Comparison of ENCODE assay signal across 8 mouse cellular contexts in the genomic region with DNA sequence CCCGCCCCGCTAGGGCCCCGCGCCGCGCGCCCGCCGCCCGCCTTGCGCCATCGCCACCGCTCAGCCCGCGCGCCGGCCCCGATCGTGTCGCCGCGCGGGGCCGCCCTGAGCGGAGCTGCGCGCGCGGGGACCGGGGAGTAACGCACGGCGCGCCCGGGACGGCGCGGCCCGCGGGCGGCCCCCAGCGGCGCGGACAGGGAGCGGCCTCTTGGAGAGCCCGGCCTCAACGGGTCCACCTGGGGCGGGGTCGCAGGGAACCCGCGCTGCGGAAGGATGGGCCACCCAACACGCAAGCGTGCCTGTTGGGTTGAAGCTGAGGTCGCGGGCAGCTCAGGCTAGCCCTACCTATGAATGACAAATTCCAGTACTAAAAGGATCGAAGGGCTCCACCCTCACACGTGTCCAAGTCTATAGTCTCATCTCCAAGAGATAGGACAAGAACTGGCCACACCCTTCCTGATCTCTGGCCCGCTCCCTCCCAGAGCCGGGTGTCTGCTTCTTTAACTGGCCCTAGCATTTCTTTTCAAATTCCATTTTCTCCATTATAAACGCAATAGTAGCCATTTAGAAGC. TPM values are rescaled to one million over a fixed set of nuclear protein-coding genes. Genes with fewer than 3 reads are reported as not detected.
A peak's percentile ranks its signal among the peaks of the same experiment; 100 is the strongest.
DNase-seq lines count a peak whose midpoint lies in the region; ATAC-seq and TF ChIP-seq lines count a peak whose summit lies in the region.

A gene (minus strand): TSS at position 228 of the 572 bp plus-strand sequence.

- no peaks in the 10 kb centered on the region for H3K27me3 ChIP-seq in MEL (ENCODE audit: control insufficient read depth in 1 of 2, insufficient read depth in 2 of 2, low read length in 2 of 2)
- H3K27me3 ChIP-seq in forebrain, postnatal 0 days (ENCODE audit: insufficient read depth, low read length) = no peaks in the 10 kb centered on the region
- H3K27me3 ChIP-seq in hindbrain, embryonic 14.5 days (ENCODE audit: control insufficient read depth, insufficient read depth, low read length) = peaks cover 40% of the 10 kb centered on the region

- peaks cover 14% of the 10 kb centered on the region for H3K79me2 ChIP-seq in MEL (ENCODE audit: control insufficient read depth, insufficient read depth, low read length, poor library complexity)

- WGBS in forebrain, postnatal 0 days = 3% methylated on average over 47 of the region's 61 CpGs
- WGBS in hindbrain, embryonic 14.5 days = 3% methylated on average over 54 of the region's 61 CpGs

- peak within 1 kb of the TSS; percentile 63 to 80 for H3K4me3 ChIP-seq in MEL (ENCODE audit: control insufficient read depth in 1 of 2, insufficient read depth in 1 of 2, low read depth in 2 of 2, low read length in 2 of 2)
- peak within 1 kb of the TSS; percentile 64 for H3K4me3 ChIP-seq in brown adipose tissue, adult 24 weeks (ENCODE audit: insufficient read depth, low read depth, low read length)
- peak within 1 kb of the TSS; percentile 79 for H3K4me3 ChIP-seq in forebrain, postnatal 0 days (ENCODE audit: low read depth, low read length)
- peak within 1 kb of the TSS; percentile 80 for H3K4me3 ChIP-seq in hindbrain, embryonic 14.5 days (replicated peaks; ENCODE audit: low read length)
- peak within 1 kb of the TSS; percentile 89 for H3K4me3 ChIP-seq in left cerebral cortex, adult 2 months

- peak within 1 kb of the TSS; percentile 35 for H3K27ac ChIP-seq in MEL (ENCODE audit: control insufficient read depth, low read depth, low read length)
- H3K27ac ChIP-seq in brown adipose tissue, adult 24 weeks (replicated peaks; ENCODE audit: low read depth, low read length) = no peak within 1 kb of the TSS
- peak within 1 kb of the TSS; percentile 78 for H3K27ac ChIP-seq in forebrain, postnatal 0 days (ENCODE audit: low read depth, low read length)
- H3K27ac ChIP-seq in hindbrain, embryonic 14.5 days = peak within 1 kb of the TSS; percentile 74
- H3K27ac ChIP-seq in left cerebral cortex, adult 2 months = peak within 1 kb of the TSS; percentile 94

- TF ChIP-seq POLR2A in MEL (IDR thresholded peaks at IDR 0.05; ENCODE audit: control insufficient read depth in 1 of 2, insufficient read depth in 1 of 2, low read depth in 1 of 2, low read length in 2 of 2, poor library complexity in 1 of 2) = peak in 1 of 2 experiments; percentile 67; a peak in 2 of 4 replicates

- ATAC-seq in forebrain, postnatal 0 days = peak; percentile 91
- peak; percentile 81 for ATAC-seq in hindbrain, embryonic 14.5 days (ENCODE audit: low FRiP score)
- ATAC-seq in megakaryocyte, adult 5-6 weeks (ENCODE audit: poor library complexity, severe bottlenecking) = peak; percentile 45

- H3K36me3 ChIP-seq in MEL (ENCODE audit: control insufficient read depth in 1 of 2, insufficient read depth in 2 of 2, low read length in 2 of 2) = peaks cover 0 to 4% of the 10 kb centered on the region in 2 experiments; a peak in 2 of 4 replicates
- H3K36me3 ChIP-seq in forebrain, postnatal 0 days (ENCODE audit: insufficient read depth) = no peaks in the 10 kb centered on the region
- H3K36me3 ChIP-seq in hindbrain, embryonic 14.5 days (replicated peaks; ENCODE audit: control insufficient read depth, insufficient read depth) = no peaks in the 10 kb centered on the region

- no peak for TF ChIP-seq EP300 in MEL (IDR thresholded peaks at IDR 0.05; ENCODE audit: low read depth in 1 of 2, low read length in 2 of 2)

- H3K9ac ChIP-seq in MEL (ENCODE audit: control insufficient read depth, low read depth, low read length, poor library complexity, severe bottlenecking) = peak within 1 kb of the TSS; percentile 80
- H3K9ac ChIP-seq in forebrain, postnatal 0 days = peak within 1 kb of the TSS; percentile 86
- H3K9ac ChIP-seq in hindbrain, embryonic 14.5 days = peak within 1 kb of the TSS; percentile 90

- H3K4me2 ChIP-seq in forebrain, postnatal 0 days (ENCODE audit: low read depth) = peak within 1 kb of the TSS; percentile 81
- peak within 1 kb of the TSS; percentile 77 for H3K4me2 ChIP-seq in hindbrain, embryonic 14.5 days (replicated peaks)

- peak in 2 of 3 experiments; percentile 56 to 67; a peak in 5 of 6 replicates for TF ChIP-seq CTCF in MEL (IDR thresholded peaks at IDR 0.05 in 2 of 3, conservative IDR thresholded peaks at IDR 0.05 in 1 of 3; ENCODE audit: control insufficient read depth in 1 of 3, insufficient read depth in 1 of 3, low read depth in 2 of 3, low read length in 3 of 3, poor library complexity in 1 of 3, severe bottlenecking in 1 of 3)
- TF ChIP-seq CTCF in forebrain, postnatal 0 days (IDR thresholded peaks at IDR 0.05; ENCODE audit: low read depth) = peak; percentile 38; the same call in 1 of the 2 replicates
- TF ChIP-seq CTCF in left cerebral cortex, adult 2 months (IDR thresholded peaks at IDR 0.05) = peak; percentile 61

- DNase-seq in MEL (ENCODE audit: low read depth, low spot score) = peak; percentile 81
- peak; percentile 76 for DNase-seq in forebrain, postnatal 0 days
- DNase-seq in hindbrain, embryonic 14.5 days (ENCODE audit: low spot score) = peak; percentile 65
- peak; percentile 76 to 77 for DNase-seq in left cerebral cortex, adult 2 months (ENCODE audit: extremely low spot score in 1 of 2, low spot score in 2 of 2)
- DNase-seq in right cerebral cortex, postnatal 36 days (ENCODE audit: low spot score in 2 of 2) = peak; percentile 45 to 50
- DNase-seq in ovary, postnatal 14 days (ENCODE audit: low spot score) = no peak

- no peaks in the 10 kb centered on the region for H3K9me3 ChIP-seq in MEL (replicated peaks; ENCODE audit: insufficient read depth, low read length)
- H3K9me3 ChIP-seq in forebrain, postnatal 0 days (ENCODE audit: low read length) = no peaks in the 10 kb centered on the region
- H3K9me3 ChIP-seq in hindbrain, embryonic 14.5 days (ENCODE audit: control insufficient read depth, low read length) = no peaks in the 10 kb centered on the region

- peak; percentile 39 for TF ChIP-seq RAD21 in MEL (IDR thresholded peaks at IDR 0.05; ENCODE audit: low read depth, low read length)

- H3K4me1 ChIP-seq in MEL (ENCODE audit: control insufficient read depth in 1 of 2, insufficient read depth in 2 of 2, low read length in 2 of 2) = peaks cover 3 to 27% of the 10 kb centered on the region in 2 experiments; a peak in 3 of 4 replicates
- H3K4me1 ChIP-seq in brown adipose tissue, adult 24 weeks (ENCODE audit: control insufficient read depth, insufficient read depth, insufficient read length, low read length) = peaks cover 3% of the 10 kb centered on the region; the same call in 1 of the 2 replicates
- H3K4me1 ChIP-seq in forebrain, postnatal 0 days (ENCODE audit: insufficient read depth) = peaks cover 16% of the 10 kb centered on the region; the same call in 1 of the 2 replicates
- peaks cover 19% of the 10 kb centered on the region for H3K4me1 ChIP-seq in hindbrain, embryonic 14.5 days (replicated peaks; ENCODE audit: control insufficient read depth, insufficient read depth, low read length)

- intact Hi-C loops in left cerebral cortex, adult 2 months (cut with DNase I) = loop anchor here (1.0 to 2.0 kb wide), 2 partner anchors 43 to 73 kb away; a partner anchor contains a TSS

TF ChIP-seq in MEL, 35 proteins besides CTCF, POLR2A, EP300 and RAD21 (continues in another document):
- TF ChIP-seq MAX (IDR thresholded peaks at IDR 0.05; ENCODE audit: low read length) (peak; percentile 65; the same call in 1 of the 2 replicates), ZMIZ1 (IDR thresholded peaks at IDR 0.05; ENCODE audit: low read depth, low read length) (no peak), MYB (IDR thresholded peaks at IDR 0.05; ENCODE audit: low read depth, low read length) (no peak), ETS1 (IDR thresholded peaks at IDR 0.05; ENCODE audit: low read depth, low read length) (0 out of 2 replicates have a peak, but pooled peaks have one; percentile 17), GATA1 (IDR thresholded peaks at IDR 0.05; ENCODE audit: low read depth, low read length) (no peak), ELF1 (IDR thresholded peaks at IDR 0.05; ENCODE audit: low read depth, low read length) (no peak), TBP (IDR thresholded peaks at IDR 0.05; ENCODE audit: low read depth, low read length) (peak; percentile 43; the same call in 1 of the 2 replicates), ZC3H11A (IDR thresholded peaks at IDR 0.05; ENCODE audit: low read depth, low read length) (no peak), BHLHE40 (IDR thresholded peaks at IDR 0.05; ENCODE audit: borderline replicate concordance, low read depth, low read length) (peak; percentile 50; the same call in 1 of the 2 replicates), KAT2A (conservative IDR thresholded peaks at IDR 0.05; ENCODE audit: low read depth, low read length) (no peak), GABPA (IDR thresholded peaks at IDR 0.05; ENCODE audit: low read depth, low read length) (no peak), NRF1 (IDR thresholded peaks at IDR 0.05; ENCODE audit: insufficient read depth, low read depth, low read length, poor library complexity, severe bottlenecking) (peak; percentile 34; the same call in 1 of the 2 replicates), RCOR1 (IDR thresholded peaks at IDR 0.05; ENCODE audit: low read depth, low read length) (no peak), MEF2A (IDR thresholded peaks at IDR 0.05; ENCODE audit: extremely low read depth, insufficient replicate concordance, low read depth, low read length, poor library complexity, severe bottlenecking) (no peak), E2F4 (IDR thresholded peaks at IDR 0.05; ENCODE audit: borderline replicate concordance, low read depth, low read length) (no peak), MAZ (IDR thresholded peaks at IDR 0.05; ENCODE audit: low read depth, low read length) (no peak), TAL1 (IDR thresholded peaks at IDR 0.05; ENCODE audit: low read length) (no peak), MAFK (IDR thresholded peaks at IDR 0.05; ENCODE audit: borderline replicate concordance, low read depth, low read length) (no peak), ZKSCAN1 (IDR thresholded peaks at IDR 0.05; ENCODE audit: low read depth, low read length) (no peak), POLR2AphosphoS5 (IDR thresholded peaks at IDR 0.05; ENCODE audit: borderline replicate concordance, low read depth, low read length) (no peak), CHD1 (IDR thresholded peaks at IDR 0.05; ENCODE audit: low read depth, low read length) (no peak)

RNA-seq across cellular contexts. Expression of the gene that starts here (rescaled TPM):
- total RNA-seq in MEL (2012; rRNA removed) = 38.3 and 52.9 TPM in 2 replicates
- polyA plus RNA-seq in MEL (2012; ENCODE audit: insufficient read depth in 1 of 2, insufficient read length in 2 of 2, low read depth in 1 of 2, low replicate concordance in 2 of 2, missing spikeins in 1 of 2) = 10 to 100 TPM in 1 of 2 experiments, not detected in 1; 59.8 TPM
- 14.9 and 20.4 TPM in 2 replicates for polyA plus RNA-seq in brown adipose tissue, adult 24 weeks (2012; ENCODE audit: insufficient read depth, insufficient read length, missing spikeins)
- 188 and 200 TPM in 2 replicates for total RNA-seq in forebrain, postnatal 0 days (2014; rRNA removed)
- polyA plus RNA-seq in forebrain, postnatal 0 days (2015; fragmentation: Nextera tagmentation; extraction: Ambion mirVana) = 114 and 128 TPM in 2 replicates
- polyA plus RNA-seq in hindbrain, embryonic 14.5 days (2014; fragmentation: Nextera tagmentation; extraction: Ambion mirVana) = 78.6 and 89.9 TPM in 2 replicates
- 100 to 1,000 TPM; 242 to 256 TPM for total RNA-seq in left cerebral cortex, adult 2 months (2021)
- 42.5 and 43.9 TPM in 2 replicates for total RNA-seq in megakaryocyte, adult 5-6 weeks (2015)
- total RNA-seq in megakaryocyte, adult 5-6 weeks (2017) = 56.9 and 61.1 TPM in 2 replicates
